Mouse (Mus musculus): Measurements from ENCODE around the gene Prss50. TPM values are rescaled to one million over a fixed set of nuclear protein-coding genes. Genes with fewer than 3 reads are reported as not detected.
A peak's percentile ranks its signal among the peaks of the same experiment; 100 is the strongest.

The Prss50 gene
- polyA plus RNA-seq, 1 experiment from 2014 or later, result 1.1 TPM

GRCm38 (mm10) chr9:110895994-110896393 is 38.2 kb downstream of the Prss50 start:
- Histone ChIP-seq H3K36me3 (replicated peaks) (no peaks in the 10 kb centered on the region), H3K4me3 (peak overlapping the region; percentile 35), H3K27me3 (ENCODE audit: poor library complexity, severe bottlenecking) (peaks cover 34% of the 10 kb centered on the region), H3K27ac (peak overlapping the region; percentile 44), H3K9me3 (no peaks in the 10 kb centered on the region), H3K4me1 (peaks cover 26% of the 10 kb centered on the region)
- 21% methylated on average over 7 of the region's 7 CpGs for WGBS
- DNase-seq (ENCODE audit: extremely low spot score, low spot score), result no peak

GRCm38 (mm10) chr9:110896595-110896994 is 38.8 kb downstream of the Prss50 start:
- no peaks in the 10 kb centered on the region for H3K9me3 ChIP-seq
- H3K27ac ChIP-seq, result peak overlapping the region; percentile 44
- 4% methylated on average over 6 of the region's 6 CpGs for WGBS
- DNase-seq (ENCODE audit: extremely low spot score, low spot score), result peak; percentile 60
- H3K27me3 ChIP-seq (ENCODE audit: poor library complexity, severe bottlenecking), result peaks cover 34% of the 10 kb centered on the region
- no peaks in the 10 kb centered on the region for H3K36me3 ChIP-seq (replicated peaks)
- H3K4me3 ChIP-seq, result peak overlapping the region; percentile 35
- H3K4me1 ChIP-seq, result peaks cover 22% of the 10 kb centered on the region

- Histone ChIP-seq H3K27ac (no peak overlapping the region), H3K27me3 (ENCODE audit: poor library complexity, severe bottlenecking) (peaks cover 21% of the 10 kb centered on the region), H3K4me3 (no peak overlapping the region), H3K36me3 (replicated peaks) (no peaks in the 10 kb centered on the region), H3K9me3 (no peaks in the 10 kb centered on the region), H3K4me1 (peaks cover 17% of the 10 kb centered on the region)
- 71% methylated on average over 10 of the region's 10 CpGs for WGBS
- no peak for DNase-seq (ENCODE audit: extremely low spot score, low spot score)
Measured at GRCm38 (mm10) chr9:110899451-110900008, 41.8 kb downstream of the Prss50 start.

GRCm38 (mm10) chr9:110901204-110901603 is 43.4 kb downstream of the Prss50 start:
- H3K27ac ChIP-seq, result no peak overlapping the region
- H3K4me1 ChIP-seq, result peaks cover 8% of the 10 kb centered on the region
- H3K36me3 ChIP-seq (replicated peaks), result no peaks in the 10 kb centered on the region
- WGBS, result 87% methylated on average over 6 of the region's 6 CpGs
- DNase-seq (ENCODE audit: extremely low spot score, low spot score), result no peak
- no peak overlapping the region for H3K4me3 ChIP-seq
- H3K9me3 ChIP-seq, result no peaks in the 10 kb centered on the region
- peaks cover 9% of the 10 kb centered on the region; the same call in 1 of the 2 replicates for H3K27me3 ChIP-seq (ENCODE audit: poor library complexity, severe bottlenecking)

- no peak for DNase-seq (ENCODE audit: extremely low spot score, low spot score)
- Histone ChIP-seq H3K36me3 (replicated peaks) (no peaks in the 10 kb centered on the region), H3K27me3 (ENCODE audit: poor library complexity, severe bottlenecking) (peaks cover 9% of the 10 kb centered on the region; the same call in 1 of the 2 replicates), H3K9me3 (peaks cover 3% of the 10 kb centered on the region; the same call in 1 of the 2 replicates), H3K4me1 (no peaks in the 10 kb centered on the region), H3K27ac (no peak overlapping the region), H3K4me3 (no peak overlapping the region)
- 92% methylated on average over 4 of the region's 4 CpGs for WGBS
Measured at GRCm38 (mm10) chr9:110902271-110902670, 44.5 kb downstream of the Prss50 start.

- Histone ChIP-seq H3K27ac (no peak overlapping the region), H3K4me1 (peaks cover 4% of the 10 kb centered on the region), H3K36me3 (replicated peaks) (no peaks in the 10 kb centered on the region), H3K27me3 (ENCODE audit: poor library complexity, severe bottlenecking) (no peaks in the 10 kb centered on the region), H3K4me3 (no peak overlapping the region), H3K9me3 (peaks cover 5% of the 10 kb centered on the region; the same call in 1 of the 2 replicates)
- 95% methylated on average over 11 of the region's 11 CpGs for WGBS
- no peak for DNase-seq (ENCODE audit: extremely low spot score, low spot score)
Measured at GRCm38 (mm10) chr9:110907201-110907837, 49.6 kb downstream of the Prss50 start.

- Histone ChIP-seq H3K36me3 (replicated peaks) (no peaks in the 10 kb centered on the region), H3K27me3 (ENCODE audit: poor library complexity, severe bottlenecking) (no peaks in the 10 kb centered on the region), H3K4me1 (peaks cover 6% of the 10 kb centered on the region), H3K4me3 (no peak overlapping the region), H3K9me3 (peaks cover 5% of the 10 kb centered on the region; the same call in 1 of the 2 replicates), H3K27ac (no peak overlapping the region)
- no peak for DNase-seq (ENCODE audit: extremely low spot score, low spot score)
- WGBS, result 84% methylated on average over 4 of the region's 4 CpGs
Measured at GRCm38 (mm10) chr9:110907838-110908630, 50.3 kb downstream of the Prss50 start.

- Histone ChIP-seq H3K4me1 (peaks cover 6% of the 10 kb centered on the region), H3K27ac (no peak overlapping the region), H3K4me3 (no peak overlapping the region), H3K27me3 (ENCODE audit: poor library complexity, severe bottlenecking) (no peaks in the 10 kb centered on the region), H3K9me3 (peaks cover 5% of the 10 kb centered on the region; the same call in 1 of the 2 replicates), H3K36me3 (replicated peaks) (no peaks in the 10 kb centered on the region)
- DNase-seq (ENCODE audit: extremely low spot score, low spot score), result no peak
- WGBS, result 91% methylated on average over 3 of the region's 3 CpGs
Measured at GRCm38 (mm10) chr9:110908631-110909016, 50.9 kb downstream of the Prss50 start.

GRCm38 (mm10) chr9:110909371-110909967 is 51.7 kb downstream of the Prss50 start:
- H3K27ac ChIP-seq, result no peak overlapping the region

More at GRCm38 (mm10) chr9:110909371-110909967, 51.7 kb downstream of the Prss50 start:
- Histone ChIP-seq H3K27me3 (ENCODE audit: poor library complexity, severe bottlenecking) (no peaks in the 10 kb centered on the region), H3K4me3 (no peak overlapping the region), H3K4me1 (peaks cover 6% of the 10 kb centered on the region), H3K9me3 (peaks cover 5% of the 10 kb centered on the region; the same call in 1 of the 2 replicates), H3K36me3 (replicated peaks) (no peaks in the 10 kb centered on the region)
- 82% methylated on average over 6 of the region's 6 CpGs for WGBS
- DNase-seq (ENCODE audit: extremely low spot score, low spot score), result no peak

Other genes with a start within 250 kb of the Prss50 start
- 36.3 and 36.4 TPM in 2 replicates for gene Nradd, start 233.5 kb upstream of the Prss50 start, polyA plus RNA-seq (2016; fragmentation: Nextera tagmentation; extraction: Ambion mirVana)
- 1.4 and 2.0 TPM in 2 replicates for gene Nbeal2, start 203.8 kb upstream of the Prss50 start, polyA plus RNA-seq (2016; fragmentation: Nextera tagmentation; extraction: Ambion mirVana)
- 178 and 183 TPM in 2 replicates for gene Ccdc12, start 201.5 kb upstream of the Prss50 start, polyA plus RNA-seq (2016; fragmentation: Nextera tagmentation; extraction: Ambion mirVana)
- 0.27 and 0.54 TPM in 2 replicates for gene Myl3, start 116.1 kb upstream of the Prss50 start, polyA plus RNA-seq (2016; fragmentation: Nextera tagmentation; extraction: Ambion mirVana)
- 19.2 and 23.0 TPM in 2 replicates for gene Pth1r, start 110.8 kb upstream of the Prss50 start, polyA plus RNA-seq (2016; fragmentation: Nextera tagmentation; extraction: Ambion mirVana)
- not detected in 2 replicates for gene Prss42, start 59.8 kb upstream of the Prss50 start, polyA plus RNA-seq (2016; fragmentation: Nextera tagmentation; extraction: Ambion mirVana)
- not detected in 2 replicates for gene Prss44, start 44.0 kb upstream of the Prss50 start, polyA plus RNA-seq (2016; fragmentation: Nextera tagmentation; extraction: Ambion mirVana)
- gene Prss43, start 31.3 kb upstream of the Prss50 start, polyA plus RNA-seq (2016; fragmentation: Nextera tagmentation; extraction: Ambion mirVana), result not detected in 2 replicates
- gene Prss45, start 23.4 kb upstream of the Prss50 start, polyA plus RNA-seq (2016; fragmentation: Nextera tagmentation; extraction: Ambion mirVana), result not detected in 2 replicates
- not detected in 2 replicates for gene Prss46, start 13.5 kb upstream of the Prss50 start, polyA plus RNA-seq (2016; fragmentation: Nextera tagmentation; extraction: Ambion mirVana)
- gene Als2cl, start 21.9 kb downstream of the Prss50 start, polyA plus RNA-seq (2016; fragmentation: Nextera tagmentation; extraction: Ambion mirVana), result 0.90 and 0.97 TPM in 2 replicates
- 0.14 and 0.26 TPM in 2 replicates for gene Tmie, start 22.1 kb downstream of the Prss50 start, polyA plus RNA-seq (2016; fragmentation: Nextera tagmentation; extraction: Ambion mirVana)
- not detected in 2 replicates for gene Fam240a, start 58.9 kb downstream of the Prss50 start, polyA plus RNA-seq (2016; fragmentation: Nextera tagmentation; extraction: Ambion mirVana)
- 0.34 and 0.61 TPM in 2 replicates for gene Tdgf1, start 88.2 kb downstream of the Prss50 start, polyA plus RNA-seq (2016; fragmentation: Nextera tagmentation; extraction: Ambion mirVana)
- gene Lrrc2, start 93.6 kb downstream of the Prss50 start, polyA plus RNA-seq (2016; fragmentation: Nextera tagmentation; extraction: Ambion mirVana), result 0.09 TPM in 1 of 2 replicates, not detected in the other
- gene Rtp3, start 132.6 kb downstream of the Prss50 start, polyA plus RNA-seq (2016; fragmentation: Nextera tagmentation; extraction: Ambion mirVana), result 0.27 TPM in 1 of 2 replicates, not detected in the other
- not detected in 2 replicates for gene Ltf, start 161.3 kb downstream of the Prss50 start, polyA plus RNA-seq (2016; fragmentation: Nextera tagmentation; extraction: Ambion mirVana)
- 0.74 TPM in 2 replicates for gene Ccrl2, start 199.6 kb downstream of the Prss50 start, polyA plus RNA-seq (2016; fragmentation: Nextera tagmentation; extraction: Ambion mirVana)